Mouse (Mus musculus): ENCODE data around the gene Gm21964.

Gene Gm21964

DNA sequence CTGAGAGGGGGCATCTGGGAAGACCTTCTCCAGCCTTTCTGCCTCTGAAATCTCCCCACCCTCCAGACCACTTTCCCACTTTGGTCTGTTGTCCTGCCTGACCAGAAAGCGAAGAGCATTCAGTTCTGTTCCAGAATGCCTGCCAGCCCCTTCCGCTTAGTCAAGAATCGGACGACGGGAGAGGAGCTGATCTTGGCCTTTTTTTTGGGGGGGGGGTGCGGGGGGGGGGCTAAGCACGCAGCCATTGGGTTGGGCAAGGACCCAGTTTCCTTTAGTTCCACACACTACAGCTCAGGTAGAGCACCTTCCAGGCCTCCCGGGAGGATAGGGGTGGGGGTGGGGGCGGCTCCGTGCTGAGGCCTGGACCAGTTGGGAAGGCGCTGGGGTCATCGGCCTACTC is at the start of gene Gm21964:
TSS of gene Gm21964 (plus strand) at position 301 of the 400 bp plus-strand sequence.
- DNase-seq (ENCODE audit: low read depth, low spot score), result no peak

DNA sequence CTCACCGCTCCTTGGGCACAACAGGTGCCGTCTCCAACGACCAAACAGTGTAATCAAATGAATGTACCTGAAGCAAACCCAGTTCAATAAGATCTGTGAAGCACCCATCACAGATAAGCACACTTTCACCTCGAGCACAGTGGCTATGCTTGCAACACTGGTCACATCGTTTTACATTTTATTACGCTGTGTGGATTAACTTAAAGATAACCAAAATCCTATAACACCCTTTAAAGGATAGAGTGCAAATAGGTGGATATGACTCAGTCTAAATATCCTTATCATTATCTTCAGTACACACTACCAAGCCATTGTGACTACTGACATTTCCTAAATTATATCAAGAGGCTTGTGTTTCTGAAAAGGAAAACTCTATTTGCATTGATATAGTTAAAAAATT is 49.8 kb upstream of the Gm21964 start:
- DNase-seq (ENCODE audit: low read depth, low spot score), result no peak

DNA sequence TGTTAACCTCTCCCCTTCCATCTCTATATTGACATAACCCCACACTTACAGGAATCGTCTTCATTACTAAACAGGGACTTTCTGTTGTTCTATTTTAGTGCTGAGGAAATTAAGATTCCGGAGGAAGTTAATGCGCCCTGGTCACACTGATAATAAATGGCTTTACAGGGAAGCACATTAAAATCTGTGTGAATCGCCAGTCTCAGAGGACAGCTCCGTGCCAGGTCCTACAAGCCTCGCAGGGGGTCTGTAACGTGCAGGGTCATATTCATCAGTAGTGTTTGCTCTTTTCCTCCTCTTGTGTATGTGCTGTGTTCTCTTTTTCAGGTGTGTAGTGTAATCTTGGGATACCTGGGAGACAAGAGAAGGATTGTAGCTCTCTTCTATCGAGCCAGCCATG is 42.8 kb upstream of the Gm21964 start:
- DNase-seq (ENCODE audit: low read depth, low spot score), result no peak

DNA sequence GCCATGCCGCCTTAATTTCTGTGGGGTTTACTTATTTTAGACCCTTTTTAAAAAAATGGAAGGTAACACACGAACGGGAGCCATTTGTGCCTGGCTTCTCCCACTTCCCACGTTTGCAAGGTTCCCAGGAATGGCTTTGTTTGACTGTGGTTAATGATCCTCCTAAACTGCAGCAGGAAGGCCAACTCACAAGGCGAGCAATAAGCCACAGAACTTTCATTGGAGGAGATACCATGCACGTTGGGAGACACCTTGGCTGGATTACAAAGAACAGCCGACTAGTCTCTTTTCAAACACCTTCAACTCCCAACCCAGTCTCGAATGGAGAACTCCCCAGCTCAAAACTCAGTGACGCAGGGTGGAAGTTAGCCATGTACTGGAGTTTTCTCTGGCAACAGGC is 36.8 kb upstream of the Gm21964 start:
- no peak for DNase-seq (ENCODE audit: low read depth, low spot score)

DNA sequence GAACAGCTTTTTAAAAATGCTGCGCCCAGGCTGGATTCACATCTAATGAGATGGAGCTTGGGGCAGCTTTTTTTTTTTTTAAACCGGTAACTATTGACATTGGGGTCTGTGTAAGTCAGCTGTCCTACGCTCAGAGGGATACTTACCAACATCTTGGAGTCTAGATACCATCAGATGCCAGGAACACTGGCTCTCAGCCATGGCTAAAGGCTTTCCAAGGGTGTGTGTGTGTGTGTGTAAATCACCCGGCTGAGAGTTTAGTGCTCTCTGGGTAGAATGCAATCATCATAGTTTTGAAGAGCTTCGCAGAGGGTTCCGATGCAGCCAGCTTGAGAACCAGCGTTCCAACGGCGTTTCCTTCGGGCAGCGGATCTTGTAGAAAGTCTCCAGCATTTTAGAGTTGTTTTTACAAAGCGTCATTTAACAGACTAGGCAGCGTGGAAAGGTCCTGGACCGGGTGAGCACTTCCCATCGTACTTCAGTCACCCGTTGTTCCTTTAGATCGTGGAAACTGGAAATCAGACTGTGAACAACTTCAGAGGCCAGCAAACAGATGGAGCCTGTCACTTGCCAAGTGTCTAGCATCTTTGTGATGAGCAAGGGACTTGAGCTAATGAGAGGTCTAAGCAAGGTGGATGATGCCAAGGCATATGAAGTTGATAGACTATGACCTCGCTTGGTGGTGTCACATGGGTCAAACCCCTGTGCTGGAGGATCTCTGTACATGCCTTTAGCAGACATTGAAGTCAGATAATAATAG is 36.2 kb upstream of the Gm21964 start:
- DNase-seq (ENCODE audit: low read depth, low spot score), result no peak

DNA sequence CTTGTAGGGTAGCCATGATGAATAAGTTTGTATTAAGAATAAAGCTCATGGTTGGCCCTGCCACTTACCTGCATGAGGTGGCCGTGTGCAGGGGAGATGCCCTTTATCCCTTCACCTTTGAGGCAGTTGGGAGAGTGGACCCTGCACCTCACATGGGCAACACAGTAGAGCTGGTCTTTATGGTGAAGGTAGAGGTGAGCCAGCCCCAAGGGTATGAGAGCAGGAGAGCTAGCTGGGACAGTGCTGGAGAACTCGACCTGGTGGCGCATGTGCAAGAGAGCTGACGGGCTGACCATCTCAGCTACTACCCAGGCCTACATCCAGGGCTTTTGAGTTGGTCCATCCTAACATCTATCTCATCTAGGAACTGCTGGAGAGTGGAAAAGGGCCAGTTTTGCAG is 35.3 kb upstream of the Gm21964 start:
- DNase-seq (ENCODE audit: low read depth, low spot score), result no peak

DNA sequence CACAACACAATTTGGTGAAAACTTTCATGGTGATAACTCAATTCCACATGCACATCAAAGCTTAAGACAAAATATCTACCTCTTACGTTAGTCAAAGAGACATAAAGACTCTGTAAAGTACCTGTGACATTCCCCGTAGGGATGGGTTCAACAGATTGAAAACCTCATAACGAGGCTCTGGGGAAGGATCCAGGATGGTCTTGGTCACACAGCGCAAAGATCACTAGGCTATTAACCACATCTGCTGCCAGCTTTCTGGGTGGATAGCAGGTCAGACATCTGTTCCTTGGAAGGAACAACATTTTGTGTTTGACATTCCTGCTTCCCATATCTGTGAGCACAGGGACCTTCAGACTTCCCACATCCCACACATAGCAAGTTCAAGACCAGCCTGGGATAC is 31.3 kb upstream of the Gm21964 start:
- DNase-seq (ENCODE audit: low read depth, low spot score), result no peak

DNA sequence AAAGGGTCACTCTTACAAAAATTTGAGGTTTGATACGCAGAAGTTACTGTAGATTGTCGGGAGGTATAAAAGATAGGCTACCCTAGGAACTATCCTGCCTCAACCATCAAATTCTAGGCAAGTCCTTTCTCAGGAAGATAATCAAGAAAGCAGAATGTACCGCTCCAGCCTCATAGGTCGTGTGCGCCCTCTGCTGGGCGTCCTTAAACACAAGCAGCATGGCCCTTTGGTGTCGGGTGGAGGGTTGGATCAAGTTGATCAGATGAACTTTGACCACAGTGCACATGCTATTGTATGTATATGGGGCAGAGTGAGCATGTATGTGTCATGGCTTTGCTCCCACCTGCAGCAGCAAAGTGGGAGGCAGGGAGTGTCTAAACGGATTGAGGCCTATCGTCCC is 29.4 kb upstream of the Gm21964 start:
- DNase-seq (ENCODE audit: low read depth, low spot score), result peak; percentile 39

DNA sequence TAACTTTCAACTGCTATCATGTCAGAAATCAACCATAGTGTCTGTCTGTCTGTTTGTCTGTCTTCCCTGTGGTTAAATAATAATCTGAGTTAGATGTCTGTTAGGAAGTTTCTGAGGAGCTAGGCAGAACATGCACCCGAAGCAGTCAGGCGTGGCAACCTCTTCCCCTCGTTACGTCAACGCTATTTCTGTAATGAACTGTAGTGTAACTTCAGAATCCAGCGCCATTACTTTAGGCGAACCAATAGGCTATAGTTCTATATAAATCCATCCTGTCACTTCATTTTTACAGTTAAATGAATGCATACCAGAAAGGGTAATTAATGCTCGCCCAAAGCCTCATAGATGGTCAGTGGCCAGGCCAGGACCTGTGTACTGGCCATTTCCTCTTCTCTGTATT is 26.5 kb upstream of the Gm21964 start:
- no peak for DNase-seq (ENCODE audit: low read depth, low spot score)

DNA sequence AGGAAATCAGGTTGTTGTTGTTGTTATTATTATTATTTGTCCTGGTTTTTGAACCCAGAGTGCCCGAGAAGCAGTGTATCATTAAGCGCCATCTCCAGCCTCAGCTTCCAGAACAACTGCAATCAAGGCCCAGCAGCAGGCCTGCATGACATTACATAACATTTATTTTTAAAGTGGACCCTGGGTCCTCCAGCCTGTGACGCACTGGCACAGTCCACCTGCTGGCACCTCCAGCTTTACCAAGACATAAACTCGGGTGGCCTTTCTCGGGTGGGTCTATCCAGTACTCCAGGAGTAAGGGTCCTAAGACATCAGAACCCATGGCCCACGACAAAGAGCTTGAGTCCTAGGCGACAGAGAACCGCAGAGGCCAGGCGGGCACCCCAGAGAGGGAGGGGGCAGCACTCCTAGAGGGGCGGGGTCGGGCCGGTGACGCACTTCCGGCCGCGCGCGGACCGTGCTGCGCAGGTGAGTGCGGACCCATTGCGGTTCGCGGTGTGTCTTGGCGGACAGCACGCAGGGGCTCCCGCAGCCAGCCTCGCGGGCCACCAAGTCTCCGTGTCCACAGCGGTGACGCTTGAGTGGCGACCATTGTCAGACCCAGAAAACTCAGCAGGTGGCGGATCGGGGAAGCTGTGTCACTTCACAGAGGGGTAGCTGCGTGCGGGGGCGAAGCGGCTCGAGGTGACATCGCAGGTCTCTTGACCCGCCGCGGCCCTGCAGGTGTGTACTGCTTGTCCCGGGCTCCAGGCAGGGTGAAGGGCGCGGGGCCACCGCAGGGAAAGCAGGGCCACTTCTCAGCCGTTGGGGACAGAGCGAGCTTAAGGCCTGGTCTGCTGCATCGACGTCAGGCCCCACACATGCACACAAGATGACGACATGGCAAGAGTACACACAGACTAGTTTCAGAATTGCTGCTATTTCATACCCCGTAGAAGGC is 21.5 kb upstream of the Gm21964 start, which contains the start of gene Zfp612:
TSS of gene Zfp612 (plus strand) at position 465 of the 940 bp plus-strand sequence.
- DNase-seq (ENCODE audit: low read depth, low spot score), result peak; percentile 40

DNA sequence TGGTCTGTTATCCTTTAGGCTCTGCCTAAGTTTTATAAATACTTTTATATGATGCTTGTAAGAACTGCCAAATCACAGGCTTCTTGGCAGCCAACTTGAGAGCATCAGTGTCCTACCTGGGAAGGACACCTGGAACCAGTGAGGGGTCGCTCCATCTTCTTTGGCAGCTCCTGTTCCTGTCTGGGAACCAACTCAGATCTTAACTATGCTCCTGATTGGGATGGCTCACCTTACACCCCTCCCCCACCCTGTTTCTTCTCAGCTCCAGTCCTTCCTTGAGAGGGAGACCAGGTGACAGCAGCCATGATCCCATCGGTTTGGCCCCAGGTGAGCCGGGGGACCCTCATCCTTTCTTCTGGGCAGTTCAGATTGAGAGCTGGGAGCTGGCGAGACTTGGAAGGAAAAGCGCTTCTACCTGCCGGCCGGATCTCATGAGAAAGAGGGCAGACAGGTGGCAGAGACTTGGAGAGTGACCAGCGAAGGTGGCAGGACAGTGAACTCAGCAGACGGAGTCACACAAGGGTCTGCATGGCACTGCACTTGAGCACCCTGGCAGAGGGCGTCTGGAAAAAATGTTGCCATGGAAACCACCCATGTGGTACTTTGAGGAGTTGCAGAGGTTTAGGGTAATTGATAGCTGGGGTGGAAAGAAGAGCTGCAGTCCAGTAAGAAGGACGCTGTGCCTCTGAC is 18.4 kb upstream of the Gm21964 start:
- DNase-seq (ENCODE audit: low read depth, low spot score), result no peak

DNA sequence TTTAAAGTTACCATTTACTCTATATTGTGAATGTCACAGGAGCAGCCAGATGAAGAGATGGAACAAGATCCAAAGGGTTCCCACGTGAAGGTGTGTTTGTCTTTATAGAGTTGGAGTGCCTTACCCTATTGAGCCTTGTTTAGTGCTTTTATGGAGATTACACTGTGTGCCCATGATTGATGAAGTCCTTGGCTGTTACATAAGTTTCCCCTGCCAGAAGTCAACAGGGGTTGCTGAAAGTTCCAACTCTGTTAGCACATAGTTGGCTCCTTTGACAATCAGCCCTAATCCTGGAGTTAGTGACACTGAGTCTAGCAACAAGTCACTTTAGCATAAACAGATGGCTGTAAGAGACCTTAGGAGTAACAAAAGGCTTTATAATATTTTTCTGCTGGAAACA is 9.1 kb upstream of the Gm21964 start:
- DNase-seq (ENCODE audit: low read depth, low spot score), result no peak

DNA sequence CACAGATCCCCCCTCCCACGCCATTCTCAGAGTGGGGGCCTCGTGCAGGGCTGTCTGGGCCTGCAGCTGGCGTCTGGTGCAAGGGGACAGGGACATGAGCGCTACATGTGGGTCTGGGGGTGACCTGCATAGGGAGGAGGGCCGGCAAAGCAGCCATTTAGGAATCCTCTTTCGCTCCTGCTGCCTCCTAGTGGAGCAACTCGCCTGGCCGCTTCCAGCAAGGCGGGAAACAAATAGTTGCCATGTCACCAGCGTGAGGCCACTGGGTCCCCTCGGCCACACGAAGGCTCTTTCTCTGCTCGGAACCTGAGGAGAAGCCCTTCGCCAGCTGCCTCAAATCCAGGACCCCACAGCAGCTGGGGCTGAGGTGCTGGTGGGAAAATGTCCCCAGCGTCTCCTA is 669 bp downstream of the Gm21964 start:
- DNase-seq (ENCODE audit: low read depth, low spot score), result no peak

DNA sequence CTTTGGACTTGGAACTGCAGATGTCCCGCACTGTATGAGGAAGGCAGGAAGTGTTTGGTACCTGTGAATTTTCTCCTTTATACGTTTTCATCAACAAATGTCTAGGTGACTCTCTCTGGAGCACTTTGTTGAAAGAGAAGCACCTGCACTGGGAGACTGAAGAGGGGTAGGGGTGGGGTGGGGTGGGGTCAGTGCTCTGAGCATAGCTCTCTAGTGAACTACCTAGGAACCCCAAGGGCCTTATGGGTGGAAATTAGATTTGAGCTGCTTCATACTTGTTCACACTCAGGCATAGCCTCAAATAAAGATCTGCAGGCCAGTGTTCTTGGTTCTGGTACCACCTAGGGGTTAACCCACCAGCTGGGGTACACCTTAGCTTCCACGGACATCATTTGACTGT is 1.6 kb downstream of the Gm21964 start, which contains the start of gene Gm17720:
TSS of gene Gm17720 (minus strand) at position 101 of the 400 bp plus-strand sequence.
- no peak for DNase-seq (ENCODE audit: low read depth, low spot score)

DNA sequence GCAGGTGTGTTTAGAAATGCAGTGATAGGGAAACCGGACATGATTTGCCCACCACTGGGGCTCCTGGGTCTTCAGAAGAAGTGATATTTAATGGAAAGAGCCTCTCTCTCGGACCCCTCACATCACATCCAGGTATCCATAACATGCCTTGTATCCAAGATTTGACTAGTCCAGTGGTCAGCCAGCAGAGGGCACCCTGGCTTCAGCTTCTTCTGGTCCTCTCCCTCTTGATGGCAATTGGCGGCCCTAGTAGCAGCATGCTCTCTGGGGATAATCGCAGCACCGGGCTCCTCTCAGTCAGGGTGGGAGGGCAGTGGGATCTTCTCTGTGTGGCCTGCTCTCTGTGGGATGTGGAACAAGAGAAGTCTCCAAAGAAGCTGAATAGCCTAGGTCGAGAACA is 18.7 kb downstream of the Gm21964 start:
- no peak for DNase-seq (ENCODE audit: low read depth, low spot score)

DNA sequence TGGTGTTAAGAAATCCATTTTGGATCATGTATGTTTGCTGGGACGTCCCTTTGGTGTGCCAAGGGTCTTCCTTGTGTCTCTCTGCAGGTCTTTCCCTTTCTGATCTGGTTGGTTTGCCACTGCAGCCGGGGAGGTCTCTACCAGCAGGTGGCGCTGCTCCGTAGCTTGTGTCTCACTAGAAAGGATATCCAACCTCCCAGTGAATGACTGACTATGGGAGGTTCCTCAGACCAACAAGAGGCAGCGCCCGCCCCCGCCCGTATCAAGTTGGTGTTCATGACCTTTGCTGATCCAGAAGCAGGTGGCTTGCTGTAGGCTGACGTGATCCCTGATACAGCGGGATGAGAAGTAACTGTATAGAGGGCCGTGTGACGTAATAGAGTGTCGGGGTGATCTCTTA is 29.5 kb downstream of the Gm21964 start:
- peak; percentile 84 for DNase-seq (ENCODE audit: low read depth, low spot score)

DNA sequence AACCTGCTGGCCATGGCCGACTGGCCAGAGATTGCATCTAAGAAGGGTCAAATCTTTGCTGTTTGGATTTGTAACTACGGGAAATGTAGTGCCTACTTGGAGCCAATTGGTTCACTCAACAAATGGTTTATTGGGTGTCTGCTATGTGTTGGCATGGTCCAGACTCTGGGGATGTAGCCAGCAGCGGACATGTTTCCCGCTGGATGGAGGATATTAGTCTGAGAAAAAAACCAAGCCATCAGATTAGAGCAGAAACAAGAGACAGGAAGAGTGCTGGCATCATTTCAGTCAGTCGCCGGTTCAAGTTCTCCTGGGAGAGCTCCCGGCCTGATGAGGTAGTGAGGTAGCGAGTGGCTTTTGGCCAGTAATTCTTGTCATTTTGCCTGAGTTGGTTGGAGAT is 33.2 kb downstream of the Gm21964 start:
- DNase-seq (ENCODE audit: low read depth, low spot score), result no peak

DNA sequence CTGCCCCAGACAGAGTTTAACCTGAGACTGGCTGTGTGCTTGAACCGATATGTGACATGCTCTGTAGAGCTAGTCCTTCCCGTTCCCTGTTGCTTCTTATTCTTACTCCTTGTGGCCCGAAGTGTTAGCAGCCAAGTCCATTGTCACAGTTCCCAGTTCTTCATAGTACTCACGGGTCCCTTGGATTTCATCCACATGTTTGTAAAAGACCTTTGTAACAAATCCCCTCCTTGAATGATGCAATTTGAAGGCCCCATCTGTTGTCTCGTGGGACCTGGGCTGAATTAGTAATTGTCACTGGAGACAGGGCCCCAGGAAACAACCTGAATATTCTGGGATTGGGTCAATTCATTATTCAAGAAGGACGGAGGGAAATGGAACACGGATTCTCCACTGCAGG is 34.5 kb downstream of the Gm21964 start:
- no peak for DNase-seq (ENCODE audit: low read depth, low spot score)

DNA sequence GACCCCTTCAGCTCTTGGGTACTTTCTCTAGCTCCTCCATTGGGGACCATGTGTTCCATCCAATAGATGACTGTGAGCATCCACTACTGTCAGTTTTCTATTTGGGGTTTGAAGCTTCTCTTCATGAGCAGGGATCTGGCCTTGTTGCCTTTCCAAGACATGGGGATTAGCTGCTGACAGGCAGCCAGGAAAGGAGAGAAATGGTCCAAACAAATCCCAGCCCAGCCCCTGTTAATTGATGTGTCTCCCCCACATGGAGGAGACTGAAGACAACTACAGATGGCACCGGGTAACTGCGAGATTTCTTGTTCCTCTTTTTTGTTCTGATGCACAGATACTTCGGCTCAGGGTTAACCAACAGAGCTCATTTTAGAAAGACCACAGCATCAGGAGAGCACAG is 39.1 kb downstream of the Gm21964 start:
- no peak for DNase-seq (ENCODE audit: low read depth, low spot score)

DNA sequence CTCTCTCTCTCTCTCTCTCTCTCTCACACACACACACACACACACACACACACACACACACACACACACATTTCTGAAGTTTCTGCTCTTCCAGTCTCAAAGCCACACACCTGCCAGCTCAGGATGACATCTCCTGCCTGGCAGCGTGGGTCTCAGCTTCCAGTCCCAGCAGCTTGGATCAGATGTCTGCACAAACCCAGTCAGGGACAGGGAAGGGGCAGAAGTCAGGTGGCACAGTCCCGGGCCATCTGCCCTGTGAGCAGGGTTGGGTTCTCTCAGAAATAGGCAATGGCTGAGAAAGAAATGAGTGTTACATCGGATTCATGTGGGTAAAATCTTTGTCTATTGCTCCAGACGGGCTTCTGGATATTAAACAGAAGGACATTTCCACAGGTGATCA is 39.8 kb downstream of the Gm21964 start:
- no peak for DNase-seq (ENCODE audit: low read depth, low spot score)

DNA sequence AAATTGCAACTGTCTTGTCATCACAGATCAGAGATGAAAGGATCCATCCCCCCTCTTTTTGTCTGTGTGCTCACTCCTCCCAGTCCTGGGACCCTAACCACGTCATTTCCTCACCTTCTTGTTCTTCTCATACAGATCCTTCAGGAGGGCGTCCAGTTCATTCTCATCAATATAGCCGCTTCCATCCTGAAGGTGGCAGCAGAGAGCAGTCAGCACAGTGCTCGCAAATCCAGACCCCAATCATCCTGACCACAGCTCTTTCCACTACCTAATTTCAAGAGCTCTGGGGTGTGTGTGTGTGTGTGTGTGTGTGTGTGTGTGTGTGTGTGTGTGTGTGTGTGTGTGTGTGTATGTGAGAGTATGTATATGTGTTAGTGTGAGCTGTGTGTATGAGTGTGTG is 44.5 kb downstream of the Gm21964 start:
- no peak for DNase-seq (ENCODE audit: low read depth, low spot score)

DNA sequence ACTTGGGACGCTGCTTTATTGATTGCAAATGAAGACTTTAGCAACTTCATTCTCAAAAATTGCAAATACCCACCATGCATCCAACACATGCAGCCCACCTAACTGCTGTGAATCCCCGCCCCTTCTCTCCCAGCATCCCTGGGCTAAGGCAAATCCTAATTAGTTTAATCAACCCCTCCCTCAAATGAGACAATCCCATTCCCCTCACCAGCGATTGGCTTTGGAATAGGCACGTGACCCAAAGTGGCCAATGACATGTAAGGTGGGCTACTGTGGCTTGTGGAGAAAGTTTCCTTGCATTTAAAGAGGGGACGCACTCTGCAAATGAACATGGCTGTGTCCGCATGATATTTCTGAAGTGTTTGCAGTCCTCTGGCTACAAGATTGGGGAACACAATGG is 51.9 kb downstream of the Gm21964 start:
- no peak for DNase-seq (ENCODE audit: low read depth, low spot score)

Data from WW6 (cell line).